Mouse (Mus musculus) liver, embryonic 14.5 days (tissue): ENCODE measurements at regions not wholly inside any gene's neighbourhood (a gene's known extent, or its start where the extent isn't known, plus 50 kb on each side); places are given as distances from the start of the nearest gene placed in this dataset.

Experiments used
- CTCF ChIP-seq: IDR thresholded peaks from 2 replicates; pipeline ENCODE4 v1.5.1; 2016; ENCODE audit warnings: antibody characterized with exemption, low read depth, control low read depth
- EP300 ChIP-seq: IDR thresholded peaks from 2 replicates; pipeline ENCODE4 v1.6.1; 2016; ENCODE audit warnings: antibody characterized with exemption, low read depth

DNA sequence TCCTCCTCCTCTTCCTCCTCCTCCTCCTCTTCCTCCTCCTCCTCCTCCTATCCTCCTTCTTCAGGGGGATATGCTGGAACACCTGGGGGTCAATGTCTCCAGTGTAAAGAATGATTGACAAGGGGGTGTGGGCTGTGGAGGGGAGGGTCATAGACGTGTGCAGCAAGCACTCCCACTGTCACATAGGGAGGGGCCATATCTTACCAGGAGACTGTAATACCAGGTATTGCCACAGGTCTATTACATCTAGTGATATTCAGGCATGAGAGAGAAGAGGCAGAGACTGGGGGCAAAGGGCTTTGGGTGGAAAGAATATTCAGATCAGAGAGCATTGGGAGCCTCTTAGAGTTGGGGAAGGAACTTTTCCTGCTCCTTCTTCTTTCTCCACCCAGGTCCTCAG lies 102.3 kb downstream of the Ets2 start:
- TF ChIP-seq CTCF (peak; percentile 3; the same call in 1 of the 2 replicates), EP300 (no peak)
